Mouse (Mus musculus) embryonic fibroblast, embryonic 13.5 days (primary cell): Measurements from ENCODE around the gene Polr3b.

Source experiments
- CTCF ChIP-seq: IDR thresholded peaks from 2 replicates; pipeline ENCODE4 v1.5.1; 2011; ENCODE audit warnings: mild to moderate bottlenecking, control low read depth, low read length, moderate library complexity, borderline replicate concordance; ENCODE audit not compliant: insufficient read depth
- POLR2A ChIP-seq: IDR thresholded peaks from 2 replicates; pipeline ENCODE4 v1.6.1; 2011; ENCODE audit warnings: low read depth, mild to moderate bottlenecking, control low read depth, low read length, moderate library complexity

DNA sequence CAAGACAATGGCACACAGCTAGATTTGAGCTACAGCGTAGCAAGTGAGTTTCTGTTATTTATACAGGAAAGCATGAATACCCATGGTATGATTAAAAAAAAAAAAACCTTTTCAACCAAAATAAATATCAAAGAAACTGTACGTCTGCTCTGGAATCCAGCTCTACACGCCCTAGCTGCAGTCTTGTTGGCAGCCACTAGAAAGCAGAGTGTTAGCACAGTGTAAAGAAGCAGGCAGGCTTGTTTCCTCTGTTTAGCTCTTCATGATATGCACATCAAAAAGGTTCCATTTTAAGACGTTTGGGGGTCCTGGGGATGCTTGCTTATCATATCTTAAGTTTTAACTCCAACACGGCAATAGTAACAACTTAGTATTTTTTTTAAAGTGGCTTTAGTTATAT lies 89.8 kb downstream of the Polr3b start:
- no peak for TF ChIP-seq POLR2A
- TF ChIP-seq CTCF, result no peak
